Mouse (Mus musculus): Measurements from ENCODE around the gene Mdm4. TPM values are rescaled to one million over a fixed set of nuclear protein-coding genes. Genes with fewer than 3 reads are reported as not detected.

Mdm4 gene
- polyA plus RNA-seq, 1 experiment = 7.3 TPM

DNA sequence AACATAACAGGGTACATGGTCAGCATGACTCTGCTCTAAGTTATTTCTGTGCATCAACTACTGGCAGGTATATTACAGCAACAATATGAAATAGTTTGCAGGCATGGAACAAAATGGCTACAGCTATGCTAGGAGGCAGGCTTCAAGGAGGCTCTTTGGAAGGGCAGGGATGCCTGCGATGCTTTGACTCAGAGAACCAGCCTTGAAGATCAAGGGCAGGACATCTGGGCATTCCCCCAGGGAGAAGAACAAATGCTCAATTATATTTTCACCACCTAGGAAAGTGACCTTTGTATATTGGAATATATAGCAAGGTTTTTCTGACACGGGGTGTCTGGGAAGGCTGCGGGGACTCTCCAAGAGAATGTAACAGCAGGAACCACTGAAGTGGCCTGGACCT, 68.6 kb downstream of the Mdm4 start:
- Histone ChIP-seq H3K27me3 (replicated peaks) (peaks cover 54% of the 10 kb centered on the region), H3K4me1 (no peaks in the 10 kb centered on the region), H3K9me3 (peaks cover 3% of the 10 kb centered on the region; the same call in 1 of the 2 replicates), H3K4me3 (replicated peaks) (no peak overlapping the region), H3K36me3 (replicated peaks; ENCODE audit: low read length) (no peaks in the 10 kb centered on the region)
- TF ChIP-seq FLI1 (IDR thresholded peaks at IDR 0.05; ENCODE audit: low read length) = no peak
- no peak for TF ChIP-seq GATA1 (IDR thresholded peaks at IDR 0.05; ENCODE audit: borderline replicate concordance, low read length)

DNA sequence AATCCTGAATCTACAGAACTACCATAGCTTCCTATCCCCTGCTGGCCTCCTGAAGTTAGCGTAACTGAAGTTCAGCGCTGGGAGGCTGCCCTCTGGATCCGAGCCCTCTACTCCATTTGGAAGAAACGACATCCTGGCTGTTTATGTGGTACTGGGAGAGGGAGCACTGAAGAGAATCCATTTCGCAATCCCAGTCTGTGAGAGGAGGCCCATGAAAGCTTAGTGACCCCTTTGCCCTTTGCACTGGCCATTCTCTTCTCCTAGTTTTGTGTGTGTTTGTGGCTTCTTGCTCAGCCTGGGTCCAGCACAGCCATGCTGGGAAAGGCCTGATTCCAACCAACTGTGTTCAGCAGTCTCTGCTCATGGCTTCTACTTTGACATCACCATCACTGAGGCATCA, 73.6 kb downstream of the Mdm4 start:
- H3K36me3 ChIP-seq (replicated peaks; ENCODE audit: low read length) = no peaks in the 10 kb centered on the region
- peaks cover 3% of the 10 kb centered on the region; the same call in 1 of the 2 replicates for H3K9me3 ChIP-seq
- H3K4me1 ChIP-seq = peaks cover 9% of the 10 kb centered on the region
- H3K4me3 ChIP-seq (replicated peaks) = no peak overlapping the region
- peaks cover 79% of the 10 kb centered on the region for H3K27me3 ChIP-seq (replicated peaks)
- no peak for TF ChIP-seq GATA1 (IDR thresholded peaks at IDR 0.05; ENCODE audit: borderline replicate concordance, low read length)
- no peak for TF ChIP-seq FLI1 (IDR thresholded peaks at IDR 0.05; ENCODE audit: low read length)

DNA sequence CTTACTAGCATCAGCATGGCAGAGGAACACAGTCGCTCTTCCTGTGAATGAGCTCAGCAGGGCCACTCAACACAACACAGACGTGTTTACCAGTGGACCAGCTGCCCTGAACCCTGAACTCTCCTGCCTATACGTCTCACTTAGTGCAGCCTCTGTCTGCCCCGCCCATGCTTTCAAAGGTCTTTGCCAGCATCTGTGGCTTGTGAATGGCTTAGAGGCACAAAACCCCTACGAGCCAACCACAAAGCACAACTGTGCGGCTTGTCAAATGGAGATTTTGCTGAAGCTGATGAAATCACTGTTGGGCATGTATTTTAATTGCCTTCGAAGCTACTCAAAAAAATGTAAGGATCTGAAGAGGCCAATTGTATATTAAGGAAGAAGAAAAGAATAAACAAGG, 82.5 kb downstream of the Mdm4 start:
- H3K27me3 ChIP-seq (replicated peaks) = peaks cover 76% of the 10 kb centered on the region
- H3K9me3 ChIP-seq = no peaks in the 10 kb centered on the region
- H3K4me1 ChIP-seq = peaks cover 9% of the 10 kb centered on the region
- no peaks in the 10 kb centered on the region for H3K36me3 ChIP-seq (replicated peaks; ENCODE audit: low read length)
- no peak for TF ChIP-seq FLI1 (IDR thresholded peaks at IDR 0.05; ENCODE audit: low read length)
- no peak for TF ChIP-seq GATA1 (IDR thresholded peaks at IDR 0.05; ENCODE audit: borderline replicate concordance, low read length)
- no peak overlapping the region for H3K4me3 ChIP-seq (replicated peaks)

DNA sequence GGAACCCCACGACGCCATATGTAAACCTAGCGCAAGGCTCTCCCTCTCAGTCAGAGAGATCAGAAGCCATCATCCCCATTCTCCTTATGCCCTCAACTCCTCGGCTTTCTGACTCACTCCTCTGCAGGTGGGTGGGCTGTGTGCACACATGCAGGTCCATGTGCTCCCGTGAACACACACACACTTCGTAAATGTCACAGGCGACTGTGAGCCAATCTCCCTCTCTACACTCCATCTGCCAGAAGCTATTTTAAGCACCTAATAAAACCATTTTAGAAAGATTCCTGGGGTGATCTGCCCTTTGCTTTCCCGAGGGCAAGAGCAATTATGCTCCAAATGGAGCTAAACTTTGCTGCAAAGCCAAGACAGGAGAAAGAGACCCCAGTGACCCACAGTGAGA, 84.5 kb downstream of the Mdm4 start:
- no peak overlapping the region for H3K4me3 ChIP-seq (replicated peaks)
- no peaks in the 10 kb centered on the region for H3K9me3 ChIP-seq
- H3K4me1 ChIP-seq = no peaks in the 10 kb centered on the region
- TF ChIP-seq FLI1 (IDR thresholded peaks at IDR 0.05; ENCODE audit: low read length) = no peak
- TF ChIP-seq GATA1 (IDR thresholded peaks at IDR 0.05; ENCODE audit: borderline replicate concordance, low read length) = no peak
- peaks cover 76% of the 10 kb centered on the region for H3K27me3 ChIP-seq (replicated peaks)
- H3K36me3 ChIP-seq (replicated peaks; ENCODE audit: low read length) = no peaks in the 10 kb centered on the region

DNA sequence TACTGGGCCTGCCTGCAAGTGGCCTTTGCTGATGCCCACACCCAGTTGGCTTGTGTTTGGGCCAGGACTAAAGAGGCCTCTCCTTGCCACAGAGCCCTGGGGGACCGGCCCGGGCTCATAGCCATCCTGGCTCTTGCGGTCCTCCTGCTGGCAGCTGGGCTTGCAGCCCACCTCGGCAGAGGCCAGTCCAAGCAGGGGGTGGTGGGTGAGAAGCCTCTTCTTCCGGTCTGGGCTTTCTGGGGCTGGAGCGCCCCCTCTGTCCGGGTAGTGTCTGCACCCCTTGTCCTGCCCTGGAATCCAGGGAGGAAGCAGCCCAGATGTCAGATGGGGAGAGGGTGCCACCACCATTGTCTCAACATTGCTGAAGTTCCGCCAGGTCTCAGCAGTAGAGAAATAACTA, 91.4 kb downstream of the Mdm4 start:
- H3K9me3 ChIP-seq = no peaks in the 10 kb centered on the region
- no peak overlapping the region for H3K4me3 ChIP-seq (replicated peaks)
- peaks cover 68% of the 10 kb centered on the region for H3K27me3 ChIP-seq (replicated peaks)
- no peak for TF ChIP-seq GATA1 (IDR thresholded peaks at IDR 0.05; ENCODE audit: borderline replicate concordance, low read length)
- H3K4me1 ChIP-seq = no peaks in the 10 kb centered on the region
- no peaks in the 10 kb centered on the region for H3K36me3 ChIP-seq (replicated peaks; ENCODE audit: low read length)

DNA sequence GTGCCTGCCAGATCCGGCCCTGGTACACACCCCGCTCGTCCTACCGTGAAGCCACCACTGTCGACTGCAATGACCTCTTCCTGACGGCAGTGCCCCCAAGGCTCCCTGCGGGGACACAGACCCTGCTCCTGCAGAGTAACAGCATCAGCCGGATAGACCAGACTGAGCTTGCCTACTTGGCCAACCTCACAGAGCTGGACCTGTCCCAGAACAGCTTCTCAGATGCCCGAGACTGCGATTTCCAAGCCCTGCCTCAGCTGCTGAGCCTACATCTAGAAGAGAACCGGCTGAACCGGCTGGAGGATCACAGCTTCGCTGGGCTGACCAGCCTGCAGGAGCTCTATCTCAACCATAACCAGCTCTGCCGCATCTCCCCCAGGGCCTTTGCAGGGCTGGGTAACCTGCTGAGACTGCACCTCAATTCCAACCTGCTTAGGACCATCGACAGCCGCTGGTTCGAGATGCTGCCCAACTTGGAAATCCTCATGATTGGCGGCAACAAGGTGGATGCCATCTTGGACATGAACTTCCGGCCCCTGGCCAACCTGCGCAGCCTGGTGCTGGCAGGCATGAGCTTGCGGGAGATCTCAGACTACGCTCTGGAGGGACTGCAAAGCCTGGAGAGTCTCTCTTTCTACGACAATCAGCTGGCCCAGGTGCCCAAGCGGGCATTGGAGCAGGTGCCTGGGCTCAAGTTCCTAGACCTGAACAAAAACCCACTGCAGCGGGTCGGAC, 92.9 kb downstream of the Mdm4 start:
- Histone ChIP-seq H3K27me3 (replicated peaks) (peaks cover 75% of the 10 kb centered on the region), H3K36me3 (replicated peaks; ENCODE audit: low read length) (no peaks in the 10 kb centered on the region)
- TF ChIP-seq FLI1 (IDR thresholded peaks at IDR 0.05; ENCODE audit: low read length) (no peak), GATA1 (IDR thresholded peaks at IDR 0.05; ENCODE audit: borderline replicate concordance, low read length) (no peak)

DNA sequence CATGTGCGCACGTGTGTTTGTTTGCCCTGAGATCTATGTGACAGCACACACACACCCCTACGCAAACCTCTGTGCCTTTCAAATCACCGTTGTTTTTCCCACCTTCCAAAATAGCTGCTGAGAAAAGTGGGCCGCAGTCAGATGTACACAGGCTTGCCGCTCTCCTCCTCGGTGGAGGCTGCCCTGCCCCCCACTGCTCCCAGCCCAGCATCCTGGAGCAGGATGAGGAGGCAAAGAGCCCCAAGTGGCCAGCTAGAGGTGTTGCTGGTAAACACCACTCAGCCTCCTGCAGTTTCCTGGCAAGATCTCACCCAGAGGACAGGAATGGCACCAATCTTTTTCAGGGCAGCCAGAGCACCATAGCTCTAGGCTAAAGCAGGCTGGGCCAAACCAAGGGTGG, 95.5 kb downstream of the Mdm4 start:
- H3K36me3 ChIP-seq (replicated peaks; ENCODE audit: low read length) = no peaks in the 10 kb centered on the region
- no peak overlapping the region for H3K4me3 ChIP-seq (replicated peaks)
- peaks cover 77% of the 10 kb centered on the region for H3K27me3 ChIP-seq (replicated peaks)
- TF ChIP-seq FLI1 (IDR thresholded peaks at IDR 0.05; ENCODE audit: low read length) = no peak
- TF ChIP-seq GATA1 (IDR thresholded peaks at IDR 0.05; ENCODE audit: borderline replicate concordance, low read length) = no peak
- H3K4me1 ChIP-seq = no peaks in the 10 kb centered on the region
- no peaks in the 10 kb centered on the region for H3K9me3 ChIP-seq

More for the DNA sequence above, 92.9 kb downstream of the Mdm4 start:
- Histone ChIP-seq H3K4me1 (no peaks in the 10 kb centered on the region), H3K4me3 (replicated peaks) (no peak overlapping the region), H3K9me3 (no peaks in the 10 kb centered on the region)

- no peaks in the 10 kb centered on the region for H3K36me3 ChIP-seq (replicated peaks; ENCODE audit: low read length)
- no peaks in the 10 kb centered on the region for H3K9me3 ChIP-seq
- no peaks in the 10 kb centered on the region for H3K4me1 ChIP-seq
- no peak overlapping the region for H3K4me3 ChIP-seq (replicated peaks)
- TF ChIP-seq FLI1 (IDR thresholded peaks at IDR 0.05; ENCODE audit: low read length) (no peak), GATA1 (IDR thresholded peaks at IDR 0.05; ENCODE audit: borderline replicate concordance, low read length) (no peak)
- H3K27me3 ChIP-seq (replicated peaks) = peaks cover 76% of the 10 kb centered on the region
These were observed 97.9 kb downstream of the Mdm4 start for GRCm38 (mm10) chr1:132932421-132932820.

DNA sequence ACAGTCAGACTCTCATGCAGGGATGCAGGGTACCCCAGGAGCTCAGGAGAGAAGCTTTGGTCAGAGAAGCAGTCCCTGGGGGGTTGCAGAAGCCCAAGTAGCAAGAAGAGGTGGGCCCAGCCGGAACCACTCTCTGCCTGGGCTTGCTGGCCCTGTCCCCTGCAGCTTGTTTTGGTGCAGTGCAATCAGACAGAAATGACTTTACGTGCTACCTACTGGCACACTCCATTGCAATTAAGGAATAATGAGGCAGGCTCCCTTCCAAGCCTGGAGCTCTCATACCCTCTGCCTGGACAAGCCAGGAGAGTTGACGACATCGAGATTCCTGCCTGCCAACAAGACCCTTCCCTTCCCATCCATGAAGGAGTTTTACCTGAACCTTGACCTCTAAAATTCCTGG, 100.1 kb downstream of the Mdm4 start:
- Histone ChIP-seq H3K4me3 (replicated peaks) (no peak overlapping the region), H3K36me3 (replicated peaks; ENCODE audit: low read length) (no peaks in the 10 kb centered on the region), H3K4me1 (no peaks in the 10 kb centered on the region), H3K9me3 (no peaks in the 10 kb centered on the region), H3K27me3 (replicated peaks) (peaks cover 72% of the 10 kb centered on the region)
- no peak for TF ChIP-seq FLI1 (IDR thresholded peaks at IDR 0.05; ENCODE audit: low read length)
- TF ChIP-seq GATA1 (IDR thresholded peaks at IDR 0.05; ENCODE audit: borderline replicate concordance, low read length) = no peak

DNA sequence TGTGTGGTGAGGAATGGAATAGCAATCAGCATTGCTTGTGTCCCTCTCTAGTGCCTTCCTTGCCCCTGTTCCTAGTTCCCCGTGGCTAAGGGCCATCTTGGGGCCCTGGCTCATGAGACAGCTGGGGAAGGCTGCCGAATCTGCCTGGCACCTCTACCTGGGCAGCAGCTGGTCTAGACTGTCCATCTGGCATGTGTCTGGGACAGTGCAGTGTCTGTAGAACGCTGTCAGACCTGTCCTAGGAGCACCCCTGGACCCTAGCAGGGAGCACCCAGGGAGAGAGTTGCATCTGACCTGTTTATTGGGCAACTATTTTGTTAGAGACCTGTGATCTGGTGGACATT, 101.5 kb downstream of the Mdm4 start:
- Histone ChIP-seq H3K9me3 (no peaks in the 10 kb centered on the region), H3K4me3 (replicated peaks) (no peak overlapping the region), H3K36me3 (replicated peaks; ENCODE audit: low read length) (no peaks in the 10 kb centered on the region), H3K27me3 (replicated peaks) (peaks cover 65% of the 10 kb centered on the region), H3K4me1 (no peaks in the 10 kb centered on the region)
- no peak for TF ChIP-seq GATA1 (IDR thresholded peaks at IDR 0.05; ENCODE audit: borderline replicate concordance, low read length)
- TF ChIP-seq FLI1 (IDR thresholded peaks at IDR 0.05; ENCODE audit: low read length) = no peak

Data from megakaryocyte, embryonic 14.5 days (primary cell).